Mouse (Mus musculus) mature B cell (primary cell): ENCODE measurements around the gene Vmn2r80.
"Not testable (repeated sequence)": the region's sequence is repeated elsewhere in the genome, so short reads cannot be mapped to it uniquely, and the experiment has no call there.

Experiments used
- in situ Hi-C: fragments of 300-500 bp; cut with MboI; formaldehyde crosslinking; loops from 2 replicates; pipeline ENCODE4 v1.14.3; 2019

The Vmn2r80 gene

DNA sequence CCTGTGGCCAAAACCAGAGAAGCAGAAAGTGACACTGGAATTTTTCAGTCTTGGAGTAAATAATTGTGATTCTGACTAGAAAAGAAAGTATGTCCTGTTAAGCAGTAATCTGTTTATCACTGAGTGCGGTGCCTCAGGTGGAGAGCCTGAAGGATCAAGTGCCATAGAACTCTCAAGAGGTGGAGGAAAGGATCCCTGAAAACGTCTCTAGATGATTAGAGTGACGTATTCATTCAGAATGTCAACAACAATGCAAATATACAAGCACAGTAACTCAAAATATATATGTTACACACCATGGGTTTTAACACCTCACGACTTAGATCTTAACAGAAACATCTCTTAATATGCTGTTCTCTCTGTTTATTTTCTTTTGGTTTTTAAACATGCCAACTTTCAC, at the start of gene Vmn2r80:
Gene Vmn2r80 (plus strand): TSS at position 301 of the 400 bp plus-strand sequence.
- in situ Hi-C loops = not testable (repeated sequence)

DNA sequence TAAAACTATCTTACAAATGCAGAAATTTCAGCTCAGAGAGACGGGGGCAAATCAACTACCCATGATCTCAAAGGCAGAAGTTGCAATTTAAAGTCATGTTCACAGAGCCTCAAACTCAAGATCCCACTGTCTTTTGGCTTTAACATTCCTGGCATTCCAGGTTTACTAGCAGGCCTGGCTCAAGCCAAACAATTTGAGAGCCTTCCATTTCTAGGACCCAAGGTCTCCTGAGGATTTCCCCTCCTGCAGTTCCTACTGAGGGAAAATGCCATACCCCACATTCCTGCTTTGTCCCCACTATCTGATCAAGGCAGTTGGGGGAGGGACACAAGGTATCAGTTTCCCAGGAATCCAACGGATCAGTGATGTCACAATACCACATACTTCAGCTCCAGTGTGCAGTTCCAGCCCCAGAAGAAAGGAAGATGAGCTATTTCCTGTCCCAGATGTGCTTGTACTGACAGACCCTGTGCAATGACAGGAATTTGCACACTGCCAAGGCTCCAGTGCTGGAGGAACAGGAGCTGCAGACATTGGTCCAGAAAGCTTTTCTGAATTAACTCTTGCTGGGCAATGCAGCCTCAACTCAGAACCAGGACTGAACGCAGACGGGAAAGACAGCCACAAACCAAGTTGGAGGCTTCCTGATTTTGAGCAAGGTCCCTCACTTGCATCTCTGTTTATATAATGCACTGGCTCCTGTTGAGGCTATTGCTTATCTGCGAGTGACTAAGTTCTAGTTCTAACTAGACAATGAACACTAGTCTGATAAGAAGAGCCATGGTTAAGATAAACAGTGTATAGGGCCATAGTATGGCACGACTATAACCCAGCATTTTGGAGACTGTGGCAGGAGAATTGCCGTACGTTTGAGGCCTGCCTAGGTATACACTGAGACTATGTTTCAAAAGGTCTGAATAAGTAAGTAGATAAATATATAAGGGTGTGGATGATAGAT, 42.0 kb upstream of the Vmn2r80 start:
- in situ Hi-C loops = no loop called here

DNA sequence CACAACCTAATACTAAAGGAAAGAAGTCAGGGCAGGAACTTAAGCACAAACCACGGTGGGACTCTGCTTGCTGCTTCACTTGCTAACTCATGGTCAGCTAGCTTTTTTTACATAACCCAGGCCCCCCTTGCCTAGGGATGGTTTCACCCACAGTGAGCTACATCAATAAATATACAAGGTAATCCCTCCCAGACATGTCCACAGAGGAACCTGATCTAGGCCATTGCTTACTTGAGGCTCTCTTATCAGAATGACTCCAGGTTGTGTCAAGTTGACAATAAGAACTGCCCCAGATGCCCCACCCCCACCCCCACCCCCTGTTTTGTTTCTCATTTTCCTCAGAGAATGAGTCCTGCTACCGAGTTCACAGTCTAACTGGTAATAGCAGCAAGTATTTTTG, 41.0 kb upstream of the Vmn2r80 start:
- in situ Hi-C loops = no loop called here

GRCm38 (mm10) chr10:79109156-79109555, 39.4 kb upstream of the Vmn2r80 start:
- in situ Hi-C loops = no loop called here

DNA sequence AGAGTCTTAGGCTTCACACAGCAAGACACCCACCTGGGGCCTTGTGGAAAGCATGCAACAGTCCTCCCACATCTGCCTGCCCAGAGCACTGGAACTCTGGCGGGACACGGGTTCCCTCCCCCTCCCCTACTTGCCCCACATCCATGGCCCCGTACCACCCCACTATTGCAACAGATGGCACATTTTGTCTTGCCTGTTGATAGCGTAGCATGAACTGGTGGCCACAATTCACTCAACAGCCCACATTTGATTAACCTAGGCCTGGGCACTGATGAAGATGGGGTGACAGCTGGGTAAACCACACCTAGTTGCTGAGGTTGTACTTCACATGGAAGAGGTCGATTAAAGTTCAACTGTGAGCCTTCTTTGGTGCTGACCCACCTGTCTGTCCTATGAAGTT, 38.1 kb upstream of the Vmn2r80 start:
- in situ Hi-C loops = loop anchor here (10.0 kb wide), 1 partner anchor 356 kb away; the partner anchor contains the start of gene Ccdc105

DNA sequence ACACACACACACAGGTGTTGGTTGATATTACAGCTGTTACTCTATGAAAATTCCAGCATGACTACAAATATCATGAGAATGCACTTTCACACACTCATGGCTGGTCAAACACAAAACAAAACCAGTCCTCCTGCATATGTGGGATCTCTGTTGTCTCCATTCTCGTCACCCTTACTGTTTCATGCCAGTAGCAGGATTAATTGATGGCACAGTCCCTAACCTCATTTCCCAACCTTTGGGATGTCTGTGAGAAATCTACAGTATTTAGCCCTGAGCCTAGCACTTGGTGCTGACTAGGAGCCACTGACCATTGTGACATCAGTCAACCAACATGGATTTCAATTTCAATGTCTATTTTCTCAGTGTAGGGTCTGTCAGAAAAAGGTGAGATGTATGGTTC, 33.5 kb upstream of the Vmn2r80 start:
- in situ Hi-C loops = loop anchor here (10.0 kb wide), 1 partner anchor 360 kb away; the partner anchor contains the start of gene Ccdc105

- in situ Hi-C loops = loop anchor here (10.0 kb wide), 1 partner anchor 361 kb away; the partner anchor contains the start of gene Ccdc105
These were observed 32.3 kb upstream of the Vmn2r80 start for GRCm38 (mm10) chr10:79116125-79116849.

DNA sequence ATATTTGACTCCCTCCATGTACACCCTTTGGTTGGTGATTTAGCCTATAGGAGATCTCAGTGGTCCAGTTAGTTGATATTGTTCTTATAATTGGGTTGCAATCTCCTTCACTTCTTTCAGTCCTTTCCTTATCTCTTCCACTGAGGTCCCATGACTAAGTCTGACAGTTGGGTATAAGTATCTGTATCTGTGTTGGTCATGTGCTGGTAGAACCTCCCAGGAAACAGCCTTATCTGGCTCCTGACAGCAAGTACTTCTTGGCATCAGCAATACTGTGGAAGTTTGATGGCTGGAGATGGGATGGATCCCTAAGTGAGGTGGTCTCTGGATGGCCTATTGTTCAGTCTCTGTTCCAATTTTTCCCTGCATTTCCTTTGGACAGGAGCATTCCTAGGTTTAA, 3.0 kb downstream of the Vmn2r80 start:
- in situ Hi-C loops = no loop called here

GRCm38 (mm10) chr10:79199973-79200372, 51.4 kb downstream of the Vmn2r80 start:
- in situ Hi-C loops = not testable (repeated sequence)

- in situ Hi-C loops = no loop called here
These were observed 71.9 kb downstream of the Vmn2r80 start for GRCm38 (mm10) chr10:79220432-79220831.

DNA sequence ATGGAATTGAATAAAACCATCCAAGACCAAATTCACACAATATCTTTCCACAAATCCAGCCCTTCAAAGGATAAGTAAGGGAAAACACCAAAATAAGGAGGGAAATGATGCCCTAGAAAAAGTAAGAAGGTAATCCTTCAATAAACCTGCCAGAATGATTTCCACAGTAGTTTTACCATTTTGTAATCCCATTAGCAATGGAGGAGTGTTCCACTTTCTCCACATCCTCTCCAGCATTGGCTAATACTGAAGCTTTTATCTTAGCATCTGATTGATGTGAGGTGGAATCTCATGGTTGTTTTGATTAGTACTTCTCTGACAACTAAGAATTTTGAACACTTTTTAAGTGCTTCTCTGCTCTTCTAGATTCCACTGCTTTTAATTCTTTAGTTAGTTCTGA, 73.0 kb downstream of the Vmn2r80 start:
- in situ Hi-C loops = no loop called here

DNA sequence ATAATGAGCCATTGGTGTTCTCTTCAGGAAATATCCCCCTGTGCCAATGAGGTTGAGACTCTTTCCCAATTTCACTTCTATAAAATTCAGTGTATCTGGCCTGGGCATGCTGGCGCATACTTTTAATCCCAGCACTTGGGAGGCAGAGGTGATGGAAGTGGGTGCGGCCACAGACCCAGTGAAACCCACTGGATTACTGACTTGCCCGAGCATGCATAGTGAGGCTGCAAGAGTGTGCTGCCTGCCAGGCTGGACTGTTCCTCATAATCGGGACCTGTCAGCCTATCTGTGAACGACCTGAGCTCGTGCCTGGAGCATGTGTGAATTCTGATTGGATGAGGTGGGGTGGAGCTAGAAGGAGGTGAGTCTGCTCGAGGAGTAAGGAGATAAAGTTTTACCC, 73.6 kb downstream of the Vmn2r80 start:
- in situ Hi-C loops = no loop called here
